Mouse (Mus musculus) heart, adult 18-20 months (tissue): ENCODE data around the gene Tmbim6. TPM values are rescaled to one million over a fixed set of nuclear protein-coding genes. Genes with fewer than 3 reads are reported as not detected.

Experiments
- DNase-seq, 2 experiments: peaks; one replicate each; pipeline ENCODE4 v3.0.0; 2021 to 2022; ENCODE audit warnings: mixed read lengths in 1 of 2
- long read RNA-seq, 2 experiments: library from polyadenylated mRNA; stranded (forward); transcript quantifications; one replicate each; pipeline ENCODE4 v2.0.0; 2021
- total RNA-seq, 2 experiments: library from RNA; stranded (reverse); gene quantifications; 2 replicates each; pipeline ENCODE4 v1.2.3; 2021

The Tmbim6 gene
- total RNA-seq: 100 to 1,000 TPM; 225 to 256 TPM
- long read RNA-seq, experiment 1, transcript Tmbim6-201 (10 exons, 2,452 nt): major isoform, 198 of 249 reads
- long read RNA-seq, experiment 1, transcript Tmbim6-202 (10 exons, 944 nt): minor isoform, 21 of 249 reads
- long read RNA-seq, experiment 1, partial matches to known transcripts: 9 of 249 reads
- long read RNA-seq, experiment 1, other reads (novel, unspliced or antisense): 19 of 249 reads
- long read RNA-seq, experiment 2, transcript Tmbim6-201 (10 exons, 2,452 nt): major isoform, 101 of 132 reads
- long read RNA-seq, experiment 2, transcript Tmbim6-202 (10 exons, 944 nt): minor isoform, 6 of 132 reads
- long read RNA-seq, experiment 2, partial matches to known transcripts: 10 of 132 reads
- long read RNA-seq, experiment 2, other reads (novel, unspliced or antisense): 14 of 132 reads

DNA sequence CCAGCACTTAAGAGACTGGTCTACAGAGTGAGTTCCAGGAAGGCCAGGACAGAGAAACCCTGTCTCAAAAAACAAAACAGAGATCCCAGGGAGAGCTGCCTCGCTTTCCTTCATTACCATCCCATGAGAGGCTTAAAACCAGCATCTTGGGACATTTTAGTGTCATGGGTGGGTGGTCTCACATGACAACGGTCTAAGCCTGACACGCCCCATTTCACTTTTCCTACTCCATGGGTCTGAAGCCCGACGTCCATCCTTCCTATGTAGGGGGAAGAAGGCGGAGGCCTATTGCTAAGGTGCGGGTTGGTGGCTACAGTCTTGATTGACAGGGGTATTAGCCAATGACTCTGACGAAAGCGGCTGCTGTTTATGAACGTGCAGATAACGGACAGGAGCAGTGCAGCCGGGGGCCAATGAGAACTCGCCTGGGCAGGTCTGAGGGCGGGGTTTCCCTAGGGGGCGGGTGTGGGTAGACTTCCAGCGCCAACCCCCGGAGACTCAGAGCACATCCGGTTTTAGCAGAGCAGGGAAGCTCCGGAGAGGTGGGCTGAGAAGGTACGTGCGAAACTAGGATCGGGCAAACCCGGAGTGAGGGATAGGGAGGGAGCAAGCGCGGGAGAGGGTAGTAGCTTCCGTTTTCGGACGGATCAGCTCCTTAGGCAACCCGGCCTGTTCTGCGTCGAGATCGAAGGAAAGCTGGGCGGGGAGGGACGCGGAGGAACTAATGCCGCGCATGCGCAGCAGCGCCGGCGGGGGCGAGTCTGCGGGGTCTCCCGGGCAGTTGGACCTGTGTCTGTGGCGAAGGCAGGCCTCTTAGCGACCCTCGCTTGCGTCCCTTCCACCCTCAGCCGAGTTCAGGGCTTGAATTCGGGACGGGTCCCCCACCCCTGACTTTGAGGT is at the start of gene Tmbim6:
Gene Tmbim6, plus strand, starts transcription at position 397 of the 900 bp plus-strand sequence.
- DNase-seq: peak; percentile 99 to 100

DNA sequence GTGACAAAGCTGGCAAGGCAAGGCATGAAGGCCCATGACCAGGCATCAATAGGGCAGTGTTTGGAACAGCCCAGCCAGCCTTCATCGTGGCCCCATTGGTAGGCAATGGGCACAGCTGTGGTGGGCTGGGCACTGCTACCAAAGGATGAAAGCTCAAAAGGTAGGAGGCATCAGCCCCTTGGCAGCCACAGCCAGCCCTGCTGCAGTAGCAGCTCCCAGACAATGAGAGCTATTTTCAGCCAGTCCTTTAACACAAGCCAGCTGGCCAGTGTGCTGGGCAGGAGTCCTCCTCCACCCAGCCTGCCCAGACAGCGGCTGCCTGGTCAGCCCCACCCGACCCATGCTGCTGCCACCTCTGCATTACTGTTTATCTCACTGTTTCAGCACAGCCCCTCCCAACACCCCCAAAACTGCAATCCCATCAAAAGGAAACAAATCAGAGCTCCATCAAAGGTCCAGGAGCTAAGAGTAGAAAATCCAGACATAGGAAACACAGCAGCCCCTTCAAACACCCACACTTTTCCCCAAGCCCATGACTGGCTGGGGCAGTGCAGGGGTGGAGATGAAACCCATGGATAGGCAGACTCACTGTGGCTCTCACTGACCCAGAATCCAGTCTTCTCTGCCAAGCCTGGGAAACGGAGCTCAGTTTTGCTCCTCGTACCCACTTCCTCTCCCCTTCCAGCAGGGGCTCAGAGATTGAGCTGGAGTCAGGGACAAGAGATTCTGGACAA is 49.1 kb upstream of the Tmbim6 start:
- DNase-seq: peak; percentile 74 to 89

DNA sequence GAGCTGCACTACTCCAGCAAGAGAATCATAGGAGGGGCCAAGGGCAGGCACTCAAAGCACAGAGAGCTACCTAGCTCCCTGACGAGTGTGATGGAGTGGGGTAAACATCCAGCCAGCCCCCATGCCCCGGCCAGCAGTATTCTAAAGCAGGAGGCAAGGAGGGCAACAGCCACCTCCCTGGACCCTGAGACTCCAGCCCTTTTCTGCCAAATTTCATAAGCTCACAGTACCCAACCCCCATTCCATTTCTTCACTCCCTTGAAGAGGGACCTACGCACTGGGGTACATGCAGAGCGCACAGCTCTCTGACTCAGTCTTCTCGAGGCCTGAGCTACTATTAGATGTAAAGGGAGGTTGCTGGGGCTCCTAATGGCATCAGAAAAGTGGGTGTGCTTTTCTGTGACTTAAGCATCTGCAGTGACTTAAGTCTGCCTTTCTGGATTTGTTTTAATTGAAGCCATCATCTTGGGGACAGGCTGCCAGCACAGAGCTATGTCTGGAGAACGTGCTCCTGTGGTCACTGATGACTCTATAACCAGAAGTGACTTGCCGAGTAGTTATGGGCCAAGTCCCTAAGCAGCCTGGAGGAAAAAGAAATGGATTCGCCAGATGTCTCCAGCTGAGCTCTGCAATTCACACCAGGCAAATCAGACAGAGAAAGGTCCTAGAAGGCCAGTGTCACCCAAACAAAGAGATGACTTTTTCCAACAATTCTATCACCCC is 48.4 kb upstream of the Tmbim6 start:
- peak; percentile 66 to 85 for DNase-seq

DNA sequence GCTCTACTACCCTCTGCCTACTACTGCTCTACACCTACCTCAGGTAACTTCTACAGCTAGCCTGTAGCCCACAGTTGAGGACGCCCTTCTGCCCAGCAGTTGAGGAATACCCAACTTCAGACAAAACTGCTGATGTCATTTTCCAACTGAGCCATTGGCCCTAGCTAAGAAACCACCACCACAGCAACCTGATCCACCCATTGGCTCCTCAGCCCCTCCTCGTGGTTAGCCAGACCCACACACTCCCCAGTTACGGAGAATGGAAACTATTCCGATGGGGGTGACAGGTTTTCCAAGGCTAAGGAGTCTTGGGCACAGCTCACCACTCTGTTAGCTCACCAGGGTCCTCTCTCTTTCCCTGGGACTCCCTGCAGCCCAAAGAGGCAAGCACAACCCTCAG is 47.7 kb upstream of the Tmbim6 start:
- DNase-seq: no peak

DNA sequence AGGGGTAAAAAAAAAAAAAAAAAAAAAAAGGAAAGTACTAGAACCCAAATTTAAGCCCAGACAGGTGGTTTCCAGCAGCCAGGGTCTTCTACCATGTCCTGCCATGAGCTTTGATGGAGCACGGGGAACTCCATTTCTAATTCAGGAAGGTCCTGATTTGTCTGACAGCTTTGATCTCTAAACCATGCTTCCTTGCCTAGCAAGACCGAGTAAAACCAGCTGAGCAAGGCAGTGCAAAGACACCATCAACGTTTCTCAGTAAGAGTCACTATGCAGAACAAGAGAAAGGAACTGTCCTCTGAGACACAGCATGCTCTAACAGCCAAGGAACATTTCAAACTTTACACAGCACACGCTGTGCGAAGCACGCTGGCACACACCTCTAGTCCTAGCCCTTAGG is 41.1 kb upstream of the Tmbim6 start:
- DNase-seq: no peak

DNA sequence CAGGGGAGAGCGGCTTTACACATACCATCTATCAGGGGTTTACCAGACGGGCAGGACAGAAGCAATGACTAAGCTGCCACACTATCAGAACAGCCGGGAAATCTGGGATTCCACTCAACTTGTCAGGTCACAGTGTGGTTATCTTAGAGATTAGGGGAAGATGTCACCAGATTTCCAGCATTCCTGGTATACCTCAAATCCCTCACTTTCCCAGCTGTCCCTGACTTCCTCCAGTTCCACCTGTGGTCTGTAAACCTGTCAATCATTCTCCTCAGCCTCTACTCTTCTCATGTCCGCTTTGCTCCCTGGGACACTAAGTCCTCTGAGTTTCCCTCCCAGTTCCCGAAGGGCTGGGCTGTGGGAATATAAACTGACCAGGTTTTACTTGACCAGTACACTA is 40.4 kb upstream of the Tmbim6 start:
- no peak for DNase-seq

DNA sequence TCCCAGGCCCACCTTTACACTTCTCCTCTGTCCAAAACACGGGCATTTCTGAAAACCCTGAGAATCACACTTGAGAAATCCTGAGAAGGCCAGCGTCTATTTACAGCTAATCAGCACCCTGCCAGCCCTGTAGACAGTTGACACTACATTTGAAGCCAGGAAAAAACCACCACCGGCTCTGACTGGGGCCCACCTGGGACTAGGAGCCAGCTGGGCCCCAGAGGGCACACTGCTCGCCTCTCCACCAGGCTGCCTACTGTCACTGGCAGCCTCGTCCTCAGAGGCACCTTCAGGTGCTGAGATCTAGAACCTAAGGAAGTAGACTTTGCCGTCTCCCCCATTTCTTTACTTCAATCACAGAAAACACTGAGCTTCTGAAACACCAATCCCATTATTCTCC is 37.0 kb upstream of the Tmbim6 start:
- DNase-seq: no peak

DNA sequence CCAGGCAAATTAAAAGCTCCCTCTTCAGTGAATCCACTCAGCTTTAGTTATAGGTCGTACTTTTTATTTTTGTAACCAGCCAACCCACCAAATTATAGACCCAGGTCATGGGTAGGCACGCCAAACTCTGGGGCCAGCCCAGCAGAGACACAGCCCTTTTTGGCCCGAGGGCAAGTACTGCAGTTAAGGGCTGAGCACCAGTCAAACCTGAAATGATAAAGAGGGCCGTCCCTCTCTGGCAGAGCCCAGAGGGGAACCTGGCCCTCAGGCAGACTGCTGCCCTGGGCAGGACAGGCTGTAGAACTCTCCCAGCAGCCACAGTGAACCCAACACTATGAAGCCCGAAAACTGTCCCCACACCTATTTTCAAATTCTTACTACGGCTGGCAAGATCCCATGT is 36.2 kb upstream of the Tmbim6 start:
- DNase-seq: no peak

DNA sequence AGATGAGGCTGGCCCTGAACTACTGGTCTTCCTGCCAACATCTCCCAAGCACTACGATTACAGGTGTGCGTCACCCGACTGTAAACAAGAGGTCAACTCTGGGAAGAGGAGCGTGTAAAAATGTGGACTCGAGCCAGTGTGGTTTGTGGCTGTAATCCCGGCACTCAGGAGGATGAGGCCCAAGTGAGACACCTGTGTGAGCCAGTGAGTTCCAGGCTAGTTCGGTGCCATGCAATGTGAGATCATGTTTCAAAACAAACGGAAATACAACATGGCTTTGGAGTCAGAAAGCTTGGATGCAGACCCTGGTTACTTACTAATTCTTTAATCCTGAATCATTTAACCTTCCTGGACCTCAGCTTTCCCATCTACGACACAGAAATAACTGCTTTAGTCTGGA is 33.7 kb upstream of the Tmbim6 start:
- no peak for DNase-seq

DNA sequence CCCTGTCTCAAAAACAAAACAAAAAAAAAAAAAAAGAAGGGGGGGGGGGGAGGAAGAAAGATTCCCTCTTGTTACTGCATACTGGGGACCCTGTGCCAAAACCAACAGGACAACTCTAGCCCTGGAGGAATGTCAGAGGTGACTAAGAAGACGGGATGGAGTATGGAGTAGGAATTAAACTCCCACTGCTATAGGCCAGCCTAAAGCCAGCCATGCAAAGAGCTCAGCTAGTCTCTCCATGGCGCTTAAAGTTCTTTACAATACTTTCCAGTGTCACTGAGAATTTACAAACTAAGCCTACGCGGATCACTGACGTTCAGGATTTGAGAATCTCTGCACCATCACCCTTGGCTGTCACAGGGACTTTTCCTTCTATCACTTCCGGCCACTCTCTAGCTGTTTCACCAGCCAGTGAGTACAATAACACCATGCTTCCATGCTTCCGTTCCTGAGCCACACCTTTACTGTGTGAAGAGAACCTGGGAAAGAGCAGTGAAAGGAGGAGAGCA is 28.6 kb upstream of the Tmbim6 start:
- DNase-seq: no peak

DNA sequence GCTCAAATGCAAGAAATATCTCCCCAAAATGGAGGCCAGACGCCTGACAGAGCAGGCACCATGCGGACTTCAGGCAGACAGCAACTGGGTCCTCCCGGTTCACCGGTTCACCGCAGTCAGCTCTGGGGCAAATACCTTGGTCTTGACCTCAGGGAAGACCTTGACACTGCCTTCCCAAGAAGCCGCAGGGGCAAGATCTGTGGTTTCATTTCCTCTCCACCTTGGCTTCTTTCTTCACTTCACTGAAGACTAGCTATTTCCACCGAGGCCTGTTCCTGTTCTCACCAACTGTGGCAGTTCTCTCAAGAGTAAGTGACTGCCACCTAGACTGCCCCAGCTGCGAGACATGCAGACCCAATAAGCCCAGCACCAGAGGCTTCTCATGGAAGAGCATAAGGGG is 27.8 kb upstream of the Tmbim6 start:
- no peak for DNase-seq

DNA sequence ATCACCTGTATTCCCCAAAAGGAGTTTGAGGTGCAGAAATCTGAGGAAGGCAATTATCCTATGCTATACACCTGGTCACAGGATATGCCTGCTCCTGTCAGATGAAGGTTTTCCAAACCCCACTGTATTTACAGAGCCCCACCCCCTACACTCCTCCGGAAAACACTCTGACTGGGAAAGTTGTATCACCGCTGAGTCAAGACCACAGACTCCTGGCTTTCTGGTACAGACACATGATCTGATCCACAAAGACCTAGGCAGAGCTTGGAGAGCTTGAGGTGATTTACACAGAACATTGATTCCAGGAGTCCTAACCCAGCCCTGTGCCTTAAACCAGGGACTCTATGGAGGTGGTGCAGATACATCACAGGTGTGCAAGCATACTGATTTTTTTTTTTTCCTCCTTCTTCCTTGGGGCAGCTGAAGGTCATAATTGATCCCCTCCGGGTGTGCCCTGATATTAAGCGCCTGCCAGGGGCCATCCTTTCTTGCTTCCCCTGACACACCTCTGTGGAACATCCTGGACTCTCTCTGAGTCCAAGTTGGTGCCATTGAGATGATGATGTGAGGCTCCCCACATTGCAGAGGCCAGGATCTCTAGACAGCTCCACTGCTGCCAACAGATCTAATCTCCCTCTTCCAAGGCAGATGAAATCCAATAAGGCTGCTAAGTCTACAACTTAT is 24.0 kb upstream of the Tmbim6 start:
- DNase-seq: no peak

DNA sequence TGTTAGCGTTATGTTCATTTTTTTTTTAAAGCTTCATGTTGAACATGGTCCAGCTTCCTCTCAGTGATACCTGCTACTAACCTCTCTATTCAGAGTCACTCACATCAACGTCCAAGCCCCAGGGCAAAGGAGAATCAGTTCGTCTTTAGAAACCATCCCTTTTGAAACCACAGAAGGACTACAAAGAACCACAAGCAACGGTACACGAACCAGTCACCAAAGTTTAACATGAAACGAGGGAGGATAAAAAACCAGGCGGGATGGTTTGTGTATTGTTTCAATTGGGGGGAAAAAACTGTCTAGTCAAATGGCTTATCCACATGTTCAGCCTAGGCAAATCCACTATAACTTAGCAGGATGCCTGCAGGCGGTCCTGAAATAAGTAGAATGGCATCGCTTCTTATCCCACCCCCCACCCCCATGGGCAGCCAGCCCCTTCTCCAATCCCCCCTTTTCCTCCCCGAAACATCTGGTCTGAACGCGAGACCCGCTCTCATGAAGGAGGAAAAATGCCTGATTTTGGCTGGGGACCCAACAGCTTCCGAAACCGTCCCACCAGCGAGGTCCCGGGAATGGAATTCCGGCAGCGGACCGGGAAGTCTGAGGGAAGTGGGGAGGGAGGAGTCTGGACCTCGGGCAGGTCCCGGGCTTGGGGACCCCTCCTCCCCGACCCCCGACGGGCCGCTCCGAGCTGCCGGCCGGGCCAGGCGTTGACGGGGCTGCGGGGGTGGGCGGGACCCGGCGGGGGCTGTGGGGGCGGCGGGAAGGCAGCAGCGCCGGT is 23.1 kb upstream of the Tmbim6 start:
- DNase-seq: peak; percentile 65 to 71

DNA sequence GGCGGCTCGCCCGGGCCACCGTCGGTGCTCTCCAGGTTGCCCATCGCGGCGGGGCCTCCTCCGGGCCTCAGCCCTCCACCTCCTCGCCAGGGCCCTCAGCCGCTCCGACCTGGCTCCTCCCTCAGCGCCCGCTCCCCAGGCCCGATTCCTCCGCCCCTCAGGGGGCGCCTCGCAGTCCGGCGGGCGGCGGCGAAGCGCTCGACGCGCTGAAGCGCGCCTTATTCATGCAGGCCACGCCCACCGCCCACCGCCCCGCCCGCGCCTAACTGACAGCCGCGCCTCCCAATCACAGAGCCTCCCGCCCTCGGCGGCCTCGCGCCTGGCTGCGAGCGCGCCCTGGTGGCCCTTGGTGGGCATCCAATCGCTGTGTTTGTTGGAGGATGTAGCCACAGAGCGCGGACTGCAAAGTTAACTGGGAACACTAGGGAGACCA is 22.4 kb upstream of the Tmbim6 start, which contains the start of gene Fmnl3:
Gene Fmnl3, minus strand, starts transcription at position 224 of the 433 bp plus-strand sequence.
- DNase-seq: peak; percentile 96 to 99

DNA sequence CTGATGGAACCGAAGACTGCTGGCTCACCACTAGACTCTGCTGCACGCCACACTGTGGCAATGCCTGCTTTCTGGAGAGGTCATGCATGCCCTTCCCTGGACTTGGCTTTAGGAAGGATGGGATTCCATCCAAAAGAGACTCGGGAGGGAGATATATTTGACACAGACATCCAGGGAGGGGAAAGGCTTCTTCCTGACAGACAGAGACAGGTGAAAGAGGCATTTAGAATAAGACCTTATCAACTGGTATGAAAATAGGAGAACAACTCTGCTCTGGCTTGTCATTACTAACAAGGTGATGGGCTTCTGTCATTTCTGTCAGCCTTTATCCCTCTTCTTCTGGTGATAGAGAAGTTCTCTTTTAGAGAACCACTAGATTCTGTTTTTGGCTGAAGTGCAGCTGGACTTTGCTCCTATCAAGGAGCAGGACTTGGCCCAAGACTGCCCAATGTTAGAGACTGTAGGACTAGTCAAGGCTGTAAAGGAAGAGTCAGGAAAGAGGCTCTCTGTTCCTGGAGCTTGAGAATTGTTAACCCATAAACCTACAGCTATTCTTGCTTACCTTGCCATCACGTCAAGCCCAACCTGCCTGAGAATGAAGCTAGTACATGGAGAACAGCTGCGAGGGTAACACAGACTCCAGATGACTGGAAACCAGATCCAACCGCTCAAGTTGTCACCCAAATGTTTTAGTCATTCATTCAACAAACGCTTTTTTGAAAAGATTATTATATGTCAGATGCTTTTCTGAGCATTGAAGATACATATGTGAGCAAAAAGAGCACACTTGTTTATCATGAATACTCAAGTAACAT is 20.9 kb upstream of the Tmbim6 start:
- no peak for DNase-seq

DNA sequence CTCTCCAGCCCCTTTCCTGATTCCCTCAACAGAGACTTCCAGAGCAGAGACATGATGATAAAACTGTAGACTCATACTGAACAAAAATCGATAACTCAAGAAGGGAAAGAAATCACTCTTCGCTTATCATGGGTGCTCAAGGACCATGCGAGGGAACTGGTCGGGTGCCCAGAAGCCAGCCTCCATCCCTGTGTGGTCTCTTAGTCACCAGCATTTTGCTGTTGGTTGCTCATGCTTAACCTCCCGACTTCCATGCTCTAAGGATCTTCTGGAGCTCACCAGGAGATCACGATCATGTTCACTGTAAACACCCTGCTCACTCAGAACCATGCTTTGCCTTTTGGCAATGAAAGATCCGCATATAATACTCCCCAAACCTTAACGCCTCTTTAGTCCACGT is 19.9 kb upstream of the Tmbim6 start:
- DNase-seq: no peak

DNA sequence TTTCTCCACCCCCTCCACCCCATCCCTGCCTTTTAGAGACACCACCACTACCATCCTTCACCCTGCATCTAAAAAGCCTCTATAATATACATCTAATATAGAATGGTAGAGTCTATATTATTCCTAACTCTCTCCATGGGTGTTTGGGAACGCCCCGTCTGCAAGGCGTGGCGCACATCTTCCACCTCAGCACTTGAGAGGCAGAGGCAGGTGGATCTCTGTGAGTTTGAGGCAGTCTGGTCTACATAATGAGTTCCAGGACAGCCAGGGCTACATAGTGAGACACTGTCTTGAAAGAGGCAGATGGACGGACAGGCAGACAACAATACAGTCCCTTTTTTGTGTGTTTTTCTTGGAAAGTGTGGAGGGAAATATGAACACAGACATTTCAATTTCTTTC is 17.6 kb upstream of the Tmbim6 start:
- no peak for DNase-seq

DNA sequence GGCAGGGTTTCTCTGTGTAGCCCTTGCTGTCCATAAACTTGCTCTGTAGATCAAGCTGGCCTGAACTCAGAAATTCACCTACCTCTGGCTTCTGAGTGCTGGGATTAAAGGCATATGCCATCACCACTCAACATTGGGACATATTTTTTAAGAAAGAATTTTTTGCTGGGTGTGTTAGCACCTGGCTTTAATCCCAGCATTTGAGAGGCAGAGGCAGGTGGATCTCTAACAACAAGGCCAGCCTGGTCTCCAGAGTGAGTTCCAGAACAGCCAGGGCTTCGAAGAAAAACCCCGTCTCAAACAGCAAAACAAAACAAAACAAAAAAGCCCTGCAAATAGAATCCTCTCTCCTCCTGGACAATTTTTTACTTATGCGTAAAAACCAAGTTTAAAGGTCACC is 17.1 kb upstream of the Tmbim6 start:
- no peak for DNase-seq

DNA sequence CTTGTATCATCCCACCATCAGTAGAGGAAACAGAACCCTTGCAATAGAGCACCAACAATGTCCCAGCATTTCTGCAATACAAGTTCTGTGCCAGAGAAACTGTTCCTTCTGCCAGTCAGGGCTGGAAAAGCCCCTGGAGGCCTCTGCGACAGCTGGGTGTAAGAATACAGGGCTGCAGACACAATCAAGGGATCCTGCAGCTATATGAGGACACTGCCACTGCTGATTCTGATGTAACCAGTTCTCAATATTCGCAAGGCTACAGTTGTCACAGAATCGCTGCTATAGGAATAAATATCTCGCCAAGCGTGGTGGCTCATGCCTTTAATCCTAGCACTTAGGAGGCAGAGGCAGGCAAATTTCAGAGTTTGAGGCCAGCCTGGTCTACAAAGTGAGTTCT is 16.4 kb upstream of the Tmbim6 start:
- DNase-seq: no peak
